Mouse (Mus musculus) thymus, postnatal 25 days (tissue): ENCODE data around the gene Atn1.
A peak's percentile ranks its signal among the peaks of the same experiment; 100 is the strongest.

Source experiments
- DNase-seq: peaks from one replicate; pipeline ENCODE4 v3.0.0; 2022

Gene Atn1

DNA sequence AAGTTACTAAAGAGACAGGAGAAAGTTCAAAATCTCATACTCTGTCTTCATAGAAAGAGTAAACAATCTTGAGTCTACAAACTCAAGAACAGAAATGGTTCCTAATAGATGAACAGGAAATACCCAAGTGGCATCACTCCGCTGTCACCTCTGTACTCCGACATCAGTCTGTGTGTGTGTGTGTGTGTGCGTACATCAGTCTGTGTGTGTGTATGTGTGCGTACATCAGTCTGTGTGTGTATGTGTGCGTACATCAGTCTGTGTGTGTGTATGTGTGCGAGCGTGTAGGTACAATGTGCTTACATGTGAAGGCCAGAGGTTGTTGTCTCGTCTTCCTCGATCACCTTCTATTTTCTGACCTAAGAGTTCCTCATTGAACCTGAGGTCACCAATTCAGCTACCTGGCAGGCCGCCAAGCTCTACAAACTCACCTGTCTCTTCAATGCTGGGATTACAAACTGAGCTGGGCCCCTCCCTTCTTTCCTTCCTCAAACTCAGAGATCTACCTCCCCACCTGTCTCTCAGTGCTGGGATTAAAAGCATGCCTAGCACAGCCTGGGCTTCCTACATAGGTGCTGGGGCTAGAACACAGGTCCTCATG, 47.9 kb downstream of the Atn1 start:
- DNase-seq, result no peak

DNA sequence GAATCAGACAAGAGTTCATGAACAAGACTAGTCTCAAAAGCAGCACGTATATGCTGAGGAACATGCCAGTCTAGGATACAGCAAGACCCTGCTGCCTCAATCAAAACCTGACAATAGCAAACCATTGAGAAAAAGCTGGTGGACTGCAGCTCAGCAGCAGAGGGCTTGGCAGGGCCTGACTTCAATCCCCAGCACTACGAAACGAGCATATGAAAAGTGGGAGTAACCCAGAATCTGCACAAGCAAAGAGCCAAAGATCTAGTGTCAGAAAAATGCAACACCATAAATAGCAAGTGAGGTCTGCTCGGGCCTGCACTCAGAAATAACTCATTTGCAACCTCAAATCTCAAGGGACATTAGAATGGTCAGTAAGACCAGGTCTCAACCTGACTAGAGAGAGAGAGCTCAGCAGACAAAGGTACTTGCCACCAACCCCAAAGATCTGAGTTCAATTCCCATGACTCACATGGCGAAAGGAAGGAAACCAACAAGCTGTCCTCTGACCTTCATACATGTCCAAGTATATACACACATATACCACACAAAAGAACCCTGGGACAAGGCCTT, 50.2 kb downstream of the Atn1 start:
- no peak for DNase-seq

DNA sequence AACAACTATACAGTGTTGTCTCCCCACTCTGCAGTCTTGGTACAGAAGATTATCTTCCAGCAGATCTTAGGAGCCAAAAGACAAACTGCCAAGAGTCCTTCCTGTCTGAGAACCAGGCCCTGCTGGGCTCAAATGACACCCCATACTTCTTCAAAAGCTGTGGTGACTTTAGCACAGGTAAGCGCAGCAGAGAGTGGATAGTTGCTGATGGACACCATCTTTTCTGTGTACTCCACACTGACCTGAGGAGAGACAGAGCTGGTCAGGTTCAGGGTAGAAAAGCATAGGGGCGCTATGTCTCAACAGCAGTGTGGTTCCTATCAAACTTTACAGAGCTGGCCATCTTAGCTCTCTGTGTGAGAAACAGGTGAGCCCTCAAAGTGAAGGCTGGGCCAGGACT, 51.9 kb downstream of the Atn1 start:
- no peak for DNase-seq

DNA sequence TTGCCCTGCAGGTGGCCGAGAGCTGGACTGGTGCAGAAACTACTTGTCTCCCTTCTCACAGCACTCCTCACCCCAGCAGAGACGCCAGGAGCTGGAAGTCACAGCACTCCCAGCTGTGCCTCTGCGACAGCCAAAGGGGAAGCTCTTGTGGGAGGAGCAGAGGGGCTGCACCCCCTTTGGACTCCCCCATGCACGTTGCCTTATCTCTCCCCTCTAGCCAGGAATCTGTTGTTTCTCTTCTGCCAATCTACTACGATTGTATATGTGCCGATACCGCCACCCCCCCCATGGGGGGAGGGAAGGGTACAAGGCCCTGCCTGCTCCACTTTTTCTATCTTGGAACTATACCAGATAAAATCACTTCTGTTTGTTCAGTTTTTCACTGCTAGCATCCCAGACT, 52.5 kb downstream of the Atn1 start:
- no peak for DNase-seq

DNA sequence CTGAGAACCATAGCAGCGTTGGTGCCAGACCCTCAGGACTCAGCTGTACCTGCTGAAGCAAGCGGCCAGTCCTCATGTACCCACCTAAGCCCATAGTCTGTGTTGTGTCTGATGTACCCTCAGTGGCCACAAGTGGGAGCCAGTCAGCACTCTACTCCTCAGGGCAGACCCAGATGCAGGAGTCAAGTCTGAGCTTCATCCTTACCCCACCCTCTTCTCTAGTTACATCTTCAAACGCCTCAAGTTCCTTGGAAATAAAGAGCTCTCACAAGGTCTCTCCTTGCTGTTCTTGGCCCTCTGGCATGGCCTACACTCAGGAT, 53.6 kb downstream of the Atn1 start:
- DNase-seq, result peak; percentile 86

DNA sequence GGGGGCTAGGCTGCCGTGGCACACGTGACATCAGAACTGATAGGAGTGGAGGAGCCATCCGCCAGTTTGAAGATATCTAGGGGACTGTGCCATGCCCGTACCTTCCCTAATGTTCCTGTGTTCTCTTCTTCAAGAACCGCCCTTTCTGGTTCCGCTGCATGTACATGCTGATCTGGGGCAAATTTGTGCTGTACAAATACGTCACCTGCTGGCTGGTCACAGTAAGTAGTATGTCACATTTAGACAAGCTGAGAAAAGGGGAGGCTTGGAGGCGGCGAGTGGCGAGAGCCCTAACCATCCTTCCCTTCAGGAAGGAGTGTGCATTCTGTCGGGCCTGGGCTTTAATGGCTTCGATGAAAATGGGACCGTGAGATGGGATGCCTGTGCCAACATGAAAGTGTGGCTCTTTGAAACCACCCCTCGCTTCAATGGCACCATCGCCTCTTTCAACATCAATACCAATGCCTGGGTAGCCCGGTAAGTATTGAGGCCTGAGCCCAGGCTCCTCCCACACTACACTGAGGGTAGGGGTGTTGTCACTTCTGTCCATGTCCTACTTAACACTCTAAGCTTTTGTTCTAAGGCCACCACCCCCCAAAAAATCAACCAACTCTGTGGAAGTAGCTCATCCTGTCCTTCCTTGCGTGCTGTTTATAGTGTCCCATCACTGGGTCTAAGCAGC, 54.1 kb downstream of the Atn1 start:
- DNase-seq, result no peak

DNA sequence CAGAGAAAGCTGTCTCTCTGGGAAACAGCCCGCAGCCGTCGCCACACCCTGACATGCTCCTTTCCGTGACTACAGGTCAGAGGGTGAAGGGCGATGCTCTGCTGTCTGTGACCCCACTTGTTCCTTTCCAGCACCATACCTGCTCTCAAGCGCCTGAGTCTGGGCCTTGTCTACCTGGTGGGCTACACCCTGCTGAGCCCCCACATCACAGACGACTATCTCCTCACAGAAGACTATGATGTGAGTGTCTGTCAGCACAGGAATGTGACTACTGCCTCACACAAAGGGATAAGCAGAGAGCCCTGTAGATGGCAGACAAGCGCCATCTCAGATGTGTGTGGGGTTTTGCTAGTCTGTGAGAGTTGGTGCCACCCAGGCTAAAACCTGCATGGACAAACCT, 55.0 kb downstream of the Atn1 start:
- peak; percentile 61 for DNase-seq

DNA sequence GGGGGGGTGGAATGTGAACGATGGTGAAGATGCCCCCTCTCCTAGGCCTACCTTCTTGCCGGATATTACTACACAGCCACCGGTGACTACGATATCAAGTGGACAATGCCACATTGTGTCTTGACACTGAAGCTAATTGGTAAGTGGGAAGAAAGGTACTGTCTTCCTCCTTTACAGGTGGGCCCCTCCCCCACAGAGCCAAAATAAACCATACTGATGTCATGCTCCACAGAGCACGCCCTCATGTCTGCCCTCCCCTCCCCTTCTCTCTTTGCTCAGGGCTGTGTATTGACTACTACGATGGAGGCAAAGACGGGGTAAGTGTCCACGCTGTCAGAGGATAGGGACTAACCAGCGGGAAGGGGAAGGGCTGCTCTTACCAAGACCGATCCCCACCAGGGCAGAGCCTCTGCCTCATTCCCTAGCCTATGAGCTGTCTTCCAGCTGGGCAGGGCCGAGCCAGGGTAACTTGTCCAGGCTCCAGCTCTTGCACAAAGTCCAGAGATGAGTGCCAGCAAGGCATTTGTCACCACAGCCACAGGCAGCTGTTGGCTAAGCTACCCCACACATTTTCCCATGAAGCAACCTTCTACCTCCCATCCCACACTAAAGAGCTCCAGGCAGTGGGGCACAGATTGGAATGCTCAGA, 56.2 kb downstream of the Atn1 start:
- DNase-seq, result no peak

DNA sequence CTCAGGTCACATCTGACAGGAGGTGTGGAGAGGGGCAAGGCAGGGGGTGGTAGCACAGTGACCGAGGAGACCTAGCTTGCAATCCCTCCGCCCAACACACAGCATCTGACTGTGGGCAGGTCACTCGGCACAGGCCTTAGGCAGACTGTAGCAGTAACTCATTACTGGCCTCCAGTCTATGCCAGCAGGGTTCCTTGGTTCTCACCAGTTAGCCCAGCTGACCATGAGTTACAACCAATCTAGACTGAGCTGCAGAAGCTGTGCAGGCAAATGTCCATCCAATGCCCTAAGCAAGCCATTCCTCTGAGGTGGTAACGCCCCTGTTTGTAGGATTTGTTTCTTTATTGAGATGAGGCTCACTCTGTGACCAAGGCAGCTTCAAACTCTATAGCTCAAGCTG, 57.0 kb downstream of the Atn1 start:
- DNase-seq, result no peak

DNA sequence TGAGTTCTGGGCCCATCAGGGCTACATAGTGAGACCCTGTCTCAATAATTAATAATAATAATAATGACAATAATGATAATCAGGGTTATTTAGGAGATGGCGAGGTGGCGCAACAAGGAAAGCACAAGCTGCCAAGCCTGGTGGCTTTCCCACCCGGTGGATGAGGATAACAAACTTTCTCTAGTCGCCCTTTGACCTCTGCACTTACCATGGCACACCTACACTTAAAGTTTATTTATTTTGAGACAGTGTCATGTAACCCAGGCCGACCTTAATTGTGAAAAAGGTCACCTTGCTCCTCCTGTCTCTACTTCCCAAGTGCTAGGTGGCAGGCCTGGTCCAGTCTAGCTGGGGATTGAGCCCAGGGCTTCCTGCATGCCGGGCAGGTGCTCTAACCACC, 57.6 kb downstream of the Atn1 start:
- DNase-seq, result no peak

DNA sequence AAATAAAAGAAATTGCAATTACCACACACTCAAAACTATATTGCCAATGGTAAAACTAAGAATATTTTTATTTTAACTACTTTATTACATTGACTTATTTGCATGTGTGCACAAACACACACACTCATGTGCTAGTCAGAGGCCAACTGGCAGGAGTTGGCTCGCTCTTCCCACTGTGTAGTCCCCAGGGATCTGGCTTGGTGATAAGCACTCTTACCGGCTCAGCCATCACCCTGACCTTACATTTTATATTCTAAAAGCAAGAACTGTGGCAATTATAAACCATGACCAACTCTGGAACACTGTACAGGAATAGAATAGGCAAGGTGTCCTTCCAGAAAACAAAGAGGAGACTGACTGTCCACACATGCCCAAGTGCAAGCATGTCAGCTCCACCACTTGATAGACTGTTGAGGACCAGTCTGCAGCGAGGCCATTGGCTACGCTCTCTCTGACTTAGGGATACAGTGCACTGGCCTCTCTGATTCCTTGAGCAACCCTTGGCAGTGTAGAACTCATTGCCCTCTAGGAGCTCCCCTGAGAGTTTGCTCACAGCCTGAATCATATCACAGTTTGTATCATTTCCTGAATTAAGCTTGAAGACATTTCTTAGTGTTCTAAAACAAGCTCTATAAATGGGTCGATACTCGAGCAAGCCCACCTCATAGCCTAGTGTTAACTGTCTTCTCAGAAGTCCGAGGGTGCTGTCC, 59.7 kb downstream of the Atn1 start:
- DNase-seq, result no peak

DNA sequence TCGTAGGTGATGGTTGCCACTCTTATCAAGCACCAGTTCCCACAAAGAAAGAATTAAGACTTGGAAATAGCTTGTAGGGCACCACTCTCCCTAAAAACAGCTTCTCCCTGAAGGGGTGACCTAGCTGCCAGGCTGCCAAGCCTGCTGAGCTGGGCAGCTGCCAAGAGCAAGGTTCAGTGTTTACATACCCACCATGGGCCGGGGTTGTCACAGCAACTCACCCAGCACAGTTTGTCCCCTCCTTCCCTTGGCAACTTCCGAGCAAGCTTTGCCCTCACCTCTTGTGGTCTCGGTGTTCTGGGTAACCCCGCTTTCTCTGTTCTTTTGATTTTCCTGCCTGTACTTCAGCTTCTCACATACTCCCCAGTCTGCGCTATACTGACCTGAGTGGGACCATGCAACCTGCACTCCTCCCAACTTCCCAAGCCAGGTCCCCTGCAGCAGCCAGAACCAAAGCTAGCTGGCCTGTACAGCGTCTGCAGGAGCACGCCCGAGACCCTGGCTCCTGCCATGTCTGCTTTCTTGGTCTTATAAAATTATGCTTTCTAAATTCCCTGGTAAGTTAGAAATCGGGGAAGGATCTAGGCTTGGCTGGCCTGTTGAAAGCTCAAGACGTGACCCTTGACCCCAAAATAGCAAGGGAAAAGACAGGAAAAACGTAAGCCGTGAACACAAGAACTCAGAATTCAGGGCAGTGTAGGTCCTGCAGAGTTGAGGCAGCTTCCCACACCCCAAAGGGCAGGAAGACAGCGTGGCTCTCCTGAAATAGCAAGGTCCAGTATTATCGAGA, 62.0 kb downstream of the Atn1 start:
- DNase-seq, result peak; percentile 55

DNA sequence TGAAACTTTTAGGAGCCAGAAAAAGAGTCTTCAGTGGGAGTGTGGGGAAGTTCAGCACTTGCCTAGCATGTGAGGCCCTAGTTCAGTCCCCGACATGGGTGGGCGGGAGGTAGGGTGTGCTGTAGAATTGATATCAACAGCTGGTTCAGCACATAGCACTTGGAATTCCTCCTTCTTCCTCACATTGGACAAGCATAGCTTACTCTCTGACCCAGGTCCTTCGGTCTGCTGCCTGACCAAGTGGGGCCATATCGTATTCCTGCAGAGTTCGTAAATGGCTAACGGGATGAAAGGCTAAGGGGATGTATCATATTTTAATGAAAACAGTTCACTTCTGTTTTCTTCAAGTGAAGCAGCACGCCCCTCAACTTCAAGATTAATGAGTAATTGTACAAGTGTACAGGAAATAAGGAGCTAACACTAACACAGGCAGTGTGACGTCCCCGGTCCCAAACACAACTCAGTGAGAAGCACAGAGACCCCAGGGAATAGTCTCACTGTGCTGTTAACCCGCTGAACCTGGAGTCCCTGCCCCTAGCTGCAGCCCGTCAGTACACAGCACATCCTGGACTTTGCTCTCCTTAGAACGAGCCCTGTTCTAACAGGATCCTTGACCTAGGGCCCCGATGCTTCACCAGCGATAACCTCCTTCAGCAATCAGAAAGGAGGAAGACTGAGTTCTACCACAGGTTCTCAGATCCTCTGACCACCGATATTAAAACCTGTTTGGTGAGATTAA, 62.9 kb downstream of the Atn1 start:
- DNase-seq, result no peak
